Mouse (Mus musculus): ENCODE results near the gene Pim3.

DNA sequence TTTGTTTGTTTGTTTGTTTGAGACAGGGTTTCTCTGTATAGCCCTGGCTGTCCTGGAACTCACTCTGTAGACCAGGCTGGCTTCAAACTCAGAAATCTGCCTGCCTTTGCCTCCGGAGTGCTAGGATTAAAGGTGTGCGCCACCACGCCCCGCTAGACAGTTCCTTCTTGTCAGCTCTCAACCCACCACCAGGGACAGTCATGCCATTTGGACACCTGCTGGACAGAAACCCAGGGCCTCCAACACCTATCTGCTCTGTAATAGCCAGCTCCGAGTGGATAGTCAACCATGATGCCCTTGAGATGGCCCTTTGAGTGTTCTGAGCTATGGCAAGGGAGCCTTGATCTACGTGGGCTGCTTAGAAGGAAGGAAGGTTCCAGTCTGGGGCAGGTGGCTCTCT is 26.0 kb upstream of the Pim3 start:
- TF ChIP-seq CTCF (IDR thresholded peaks at IDR 0.05; ENCODE audit: control insufficient read depth, insufficient read depth, insufficient read length): no peak
- no peak for TF ChIP-seq FOSL1 (IDR thresholded peaks at IDR 0.05; ENCODE audit: insufficient read depth, low read length, poor library complexity, severe bottlenecking)
- no peak for TF ChIP-seq MAX (IDR thresholded peaks at IDR 0.05)

All from C2C12 (cell line).